Mouse (Mus musculus) CH12.LX (cell line): ENCODE results near the gene Tyro3. TPM values are rescaled to one million over a fixed set of nuclear protein-coding genes. Genes with fewer than 3 reads are reported as not detected.

ENCODE experiments used
- DNase-seq: peaks from one replicate; pipeline ENCODE4 v3.0.0-alpha.2; 2013; ENCODE audit errors: extremely low read depth
- H3K27ac ChIP-seq: 2 replicates; pipeline ENCODE4 v1.5.1; 2012; ENCODE audit warnings: low read depth, mild to moderate bottlenecking, control low read depth, moderate library complexity; ENCODE audit not compliant: insufficient read depth
- H3K27me3 ChIP-seq: replicated peaks from 2 replicates; pipeline ENCODE3; 2012; ENCODE audit warnings: inconsistent platforms
- H3K36me3 ChIP-seq, 2 experiments: replicated peaks in 1 of 2; 2 replicates each; pipeline versions ENCODE3 to v1.6.1; 2012; ENCODE audit warnings: inconsistent platforms in 1 of 2, low read length in 1 of 2, mild to moderate bottlenecking in 1 of 2, mixed read lengths in 1 of 2, moderate library complexity in 1 of 2; ENCODE audit not compliant: control insufficient read depth in 1 of 2, insufficient read depth in 1 of 2
- H3K4me1 ChIP-seq, 2 experiments: 2 replicates each; pipeline ENCODE4 v1.6.1; 2012; ENCODE audit warnings: inconsistent platforms in 1 of 2, moderate library complexity in 1 of 2; ENCODE audit not compliant: insufficient read depth in 2 of 2, control insufficient read depth in 1 of 2
- H3K4me2 ChIP-seq: 2 replicates; pipeline ENCODE4 v1.6.1; 2012; ENCODE audit warnings: low read depth, mild to moderate bottlenecking, control low read depth; ENCODE audit not compliant: poor library complexity, insufficient read depth, severe bottlenecking
- H3K4me3 ChIP-seq, 3 experiments: fragments of 150-350 bp in 1 of 3; sonication (generic) in 1 of 3; replicated peaks in 1 of 3; 2 replicates each; pipeline versions ENCODE3 to v1.5.1; 2011 to 2012; ENCODE audit warnings: low read depth in 2 of 3, low read length in 2 of 3, mild to moderate bottlenecking in 2 of 3, moderate library complexity in 2 of 3, control low read depth in 1 of 3, improper control_type of control experiment in 1 of 3, inconsistent platforms in 1 of 3, mixed read lengths in 1 of 3; ENCODE audit not compliant: poor library complexity in 1 of 3
- H3K79me2 ChIP-seq: replicated peaks from 2 replicates; pipeline ENCODE4 v1.6.1; 2012; ENCODE audit warnings: mild to moderate bottlenecking, moderate library complexity; ENCODE audit not compliant: control insufficient read depth, poor library complexity, insufficient read depth, severe bottlenecking; ENCODE audit errors: extremely low read depth
- H3K9ac ChIP-seq: 2 replicates; pipeline ENCODE4 v1.6.1; 2012; ENCODE audit warnings: low read depth, mild to moderate bottlenecking, control low read depth, moderate library complexity; ENCODE audit not compliant: insufficient read depth
- H3K9me3 ChIP-seq: replicated peaks from 2 replicates; pipeline ENCODE3; 2012; ENCODE audit warnings: low read length, inconsistent platforms, mixed read lengths
- BHLHE40 ChIP-seq: IDR thresholded peaks from 2 replicates; pipeline ENCODE4 v1.6.1; 2011; ENCODE audit warnings: mild to moderate bottlenecking, low read depth, low read length, improper control_type of control experiment
- CHD1 ChIP-seq: IDR thresholded peaks from 2 replicates; pipeline ENCODE4 v1.6.1; 2012; ENCODE audit warnings: low read depth, low read length, improper control_type of control experiment, inconsistent platforms
- CTCF ChIP-seq, 2 experiments: IDR thresholded peaks in 1 of 2; conservative IDR thresholded peaks in 1 of 2; 2 replicates each; pipeline ENCODE4 v1.5.1; 2011 to 2012; ENCODE audit warnings: low read depth in 2 of 2, low read length in 2 of 2, improper control_type of control experiment in 1 of 2, inconsistent platforms in 1 of 2, mild to moderate bottlenecking in 1 of 2, moderate library complexity in 1 of 2
- E2F4 ChIP-seq: IDR thresholded peaks from 2 replicates; pipeline ENCODE4 v1.6.1; 2011; ENCODE audit warnings: low read depth, low read length, improper control_type of control experiment; ENCODE audit not compliant: insufficient replicate concordance
- EP300 ChIP-seq: IDR thresholded peaks from 2 replicates; pipeline ENCODE4 v1.6.1; 2011; ENCODE audit warnings: low read length, improper control_type of control experiment
- GABPA ChIP-seq: IDR thresholded peaks from 2 replicates; pipeline ENCODE4 v1.6.1; 2012; ENCODE audit warnings: low read depth, low read length, improper control_type of control experiment, inconsistent platforms; ENCODE audit not compliant: insufficient replicate concordance
- HCFC1 ChIP-seq: IDR thresholded peaks from 2 replicates; pipeline ENCODE4 v1.6.1; 2012; ENCODE audit warnings: low read depth, mild to moderate bottlenecking, inconsistent platforms, low read length, improper control_type of control experiment
- JUN ChIP-seq: IDR thresholded peaks from 2 replicates; pipeline ENCODE4 v1.6.1; 2011; ENCODE audit warnings: low read depth, mild to moderate bottlenecking, low read length, improper control_type of control experiment, moderate library complexity; ENCODE audit not compliant: insufficient read depth
- MAX ChIP-seq: IDR thresholded peaks from 2 replicates; pipeline ENCODE4 v1.6.1; 2011; ENCODE audit warnings: low read length, improper control_type of control experiment
- MEF2A ChIP-seq: IDR thresholded peaks from 2 replicates; pipeline ENCODE4 v1.6.1; 2014; ENCODE audit warnings: low read depth, mild to moderate bottlenecking, inconsistent platforms, low read length, improper control_type of control experiment, borderline replicate concordance
- MXI1 ChIP-seq: IDR thresholded peaks from 2 replicates; pipeline ENCODE4 v1.6.1; 2011; ENCODE audit warnings: mild to moderate bottlenecking, low read depth, low read length, improper control_type of control experiment
- POLR2AphosphoS2 ChIP-seq: IDR thresholded peaks from 2 replicates; pipeline ENCODE4 v1.6.1; 2011; ENCODE audit warnings: low read depth, low read length, improper control_type of control experiment
- RAD21 ChIP-seq: IDR thresholded peaks from 2 replicates; pipeline ENCODE4 v1.6.1; 2011; ENCODE audit warnings: low read depth, mild to moderate bottlenecking, low read length, improper control_type of control experiment, moderate library complexity
- RCOR1 ChIP-seq: conservative IDR thresholded peaks from 2 replicates; pipeline ENCODE4 v1.6.1; 2012; ENCODE audit warnings: low read depth, mild to moderate bottlenecking, inconsistent platforms, low read length, improper control_type of control experiment
- SIN3A ChIP-seq: IDR thresholded peaks from 2 replicates; pipeline ENCODE4 v1.6.1; 2012; ENCODE audit warnings: low read length, improper control_type of control experiment, inconsistent platforms
- SMC3 ChIP-seq: IDR thresholded peaks from 2 replicates; pipeline ENCODE4 v1.6.1; 2011; ENCODE audit warnings: low read depth, low read length, improper control_type of control experiment
- TBP ChIP-seq: conservative IDR thresholded peaks from 2 replicates; pipeline ENCODE4 v1.6.1; 2011; ENCODE audit warnings: low read depth, low read length, improper control_type of control experiment
- dilution Hi-C: fragments of 300-500 bp; cut with MboI; formaldehyde crosslinking; loops from 2 replicates; pipeline ENCODE4 v1.14.3; 2020; ENCODE audit warnings: low sequenced_read_pairs; ENCODE audit not compliant: extremely low pct_unique_long_range_greater_than_20kb, extremely low pct_ligation_motif_present
- in situ Hi-C: fragments of 300-500 bp; cut with MboI; formaldehyde crosslinking; loops from 3 replicates; pipeline ENCODE4 v1.14.3; 2019; ENCODE audit warnings: low sequenced_read_pairs, low pct_ligation_motif_present, low pct_unique_long_range_greater_than_20kb, mixed read lengths
- polyA plus RNA-seq: library from polyadenylated mRNA; unstranded; fragments of >175 nt; gene quantifications from 2 replicates; pipeline ENCODE4 v1.2.1, GENCODE M21; 2012; ENCODE audit warnings: low read depth; ENCODE audit not compliant: insufficient read length
- total RNA-seq, 2 experiments: library from RNA; depleted of rRNA; stranded (reverse); fragments of 300-350 nt in 1 of 2; fragments of >200 nt in 1 of 2; gene quantifications; 2 replicates each; pipeline ENCODE4 v1.2.3; 2012 to 2014

Gene Tyro3
- total and polyA plus RNA-seq, 3 experiments: 20.3 to 39.7 (median 23.7) TPM

DNA sequence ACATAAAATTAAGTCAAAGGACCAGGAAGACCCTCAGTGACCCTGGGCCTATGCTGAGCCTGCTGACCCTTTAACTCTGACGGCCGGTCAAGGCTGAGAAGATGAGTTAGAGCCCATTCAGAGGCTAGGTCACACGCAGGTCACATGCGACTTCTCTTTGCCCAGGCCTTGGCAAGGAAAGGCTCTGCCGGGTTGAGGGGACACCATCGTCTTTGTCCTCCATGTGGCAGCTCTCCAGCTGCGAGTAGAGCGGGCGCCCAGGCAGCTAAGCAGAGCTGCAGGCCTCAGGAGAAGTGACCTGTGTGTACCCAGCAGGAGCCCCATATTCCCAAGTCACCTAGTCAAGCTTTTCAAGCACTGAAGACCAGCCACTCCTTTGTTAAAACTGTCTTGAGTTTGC lies 23.6 kb downstream of the Tyro3 start:
- no peaks in the 10 kb centered on the region for H3K9me3 ChIP-seq
- H3K79me2 ChIP-seq: no peaks in the 10 kb centered on the region
- no peaks in the 10 kb centered on the region for H3K27me3 ChIP-seq
- no peak overlapping the region for H3K9ac ChIP-seq
- no peak for DNase-seq
- no peak overlapping the region for H3K27ac ChIP-seq
- TF ChIP-seq JUN: no peak
- TF ChIP-seq HCFC1: no peak
- TF ChIP-seq GABPA: no peak
- no peak for TF ChIP-seq POLR2AphosphoS2
- TF ChIP-seq E2F4: no peak
- no peak for TF ChIP-seq MXI1
- no peak for TF ChIP-seq MEF2A
- TF ChIP-seq MAX: no peak
- TF ChIP-seq CHD1: no peak
- no peak for TF ChIP-seq EP300
- TF ChIP-seq SIN3A: no peak
- TF ChIP-seq TBP: no peak
- TF ChIP-seq BHLHE40: no peak
- dilution Hi-C loops (no loop called here), in situ Hi-C loops (no loop called here)
- H3K4me2 ChIP-seq: no peak overlapping the region
- H3K4me1 ChIP-seq: no peaks in the 10 kb centered on the region
- H3K36me3 ChIP-seq: peaks cover 10 to 20% of the 10 kb centered on the region in 2 experiments
- no peak overlapping the region for H3K4me3 ChIP-seq

DNA sequence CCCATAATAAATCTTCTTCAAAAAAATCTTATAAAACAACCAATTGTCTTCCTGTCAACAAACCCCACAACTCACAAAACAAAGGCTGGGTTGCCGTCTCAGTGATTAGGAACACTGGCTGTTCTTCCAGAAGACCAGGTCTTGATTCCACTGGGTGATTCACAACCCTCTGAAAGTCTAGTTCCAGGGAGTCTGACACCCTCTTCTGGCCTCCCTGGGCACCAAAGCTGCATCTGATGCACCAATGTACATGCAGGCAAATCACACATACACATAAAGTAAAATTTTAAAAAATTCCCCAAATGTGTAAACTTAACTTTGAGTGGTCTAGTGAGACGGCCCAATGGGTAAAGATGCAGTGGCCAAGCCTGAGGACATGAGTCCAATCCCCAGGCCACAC lies 33.0 kb downstream of the Tyro3 start:
- Histone ChIP-seq H3K79me2 (no peaks in the 10 kb centered on the region), H3K27ac (no peak overlapping the region), H3K9me3 (no peaks in the 10 kb centered on the region), H3K9ac (no peak overlapping the region), H3K4me2 (no peak overlapping the region), H3K27me3 (no peaks in the 10 kb centered on the region), H3K4me3 (no peak overlapping the region), H3K36me3 (no peaks in the 10 kb centered on the region), H3K4me1 (peaks cover 0 to 8% of the 10 kb centered on the region in 2 experiments; a peak in 1 of 4 replicates)
- TF ChIP-seq SMC3: peak; percentile 43
- TF ChIP-seq MEF2A: no peak
- no peak for TF ChIP-seq RCOR1
- TF ChIP-seq RAD21: peak; percentile 49
- peak in 1 of 2 experiments; percentile 47; a peak in 2 of 4 replicates for TF ChIP-seq CTCF (conservative IDR thresholded peaks at IDR 0.05 in 1 of 2, IDR thresholded peaks at IDR 0.05 in 1 of 2; ENCODE audit: low read depth in 2 of 2, low read length in 2 of 2)
- TF ChIP-seq SIN3A: no peak
- TF ChIP-seq POLR2AphosphoS2: no peak
- dilution Hi-C loops (no loop called here), in situ Hi-C loops (loop anchor here (5.0 kb wide), 1 partner anchor 33 kb away; the partner anchor contains the start of gene Tyro3)
- DNase-seq: no peak
